Mouse (Mus musculus) lung, postnatal 25 days (tissue): ENCODE results near the gene Foxs1.
A peak's percentile ranks its signal among the peaks of the same experiment; 100 is the strongest.

Experiments used
- DNase-seq: peaks from one replicate; pipeline ENCODE4 v3.0.0; 2022; ENCODE audit warnings: low spot score

Gene Foxs1

DNA sequence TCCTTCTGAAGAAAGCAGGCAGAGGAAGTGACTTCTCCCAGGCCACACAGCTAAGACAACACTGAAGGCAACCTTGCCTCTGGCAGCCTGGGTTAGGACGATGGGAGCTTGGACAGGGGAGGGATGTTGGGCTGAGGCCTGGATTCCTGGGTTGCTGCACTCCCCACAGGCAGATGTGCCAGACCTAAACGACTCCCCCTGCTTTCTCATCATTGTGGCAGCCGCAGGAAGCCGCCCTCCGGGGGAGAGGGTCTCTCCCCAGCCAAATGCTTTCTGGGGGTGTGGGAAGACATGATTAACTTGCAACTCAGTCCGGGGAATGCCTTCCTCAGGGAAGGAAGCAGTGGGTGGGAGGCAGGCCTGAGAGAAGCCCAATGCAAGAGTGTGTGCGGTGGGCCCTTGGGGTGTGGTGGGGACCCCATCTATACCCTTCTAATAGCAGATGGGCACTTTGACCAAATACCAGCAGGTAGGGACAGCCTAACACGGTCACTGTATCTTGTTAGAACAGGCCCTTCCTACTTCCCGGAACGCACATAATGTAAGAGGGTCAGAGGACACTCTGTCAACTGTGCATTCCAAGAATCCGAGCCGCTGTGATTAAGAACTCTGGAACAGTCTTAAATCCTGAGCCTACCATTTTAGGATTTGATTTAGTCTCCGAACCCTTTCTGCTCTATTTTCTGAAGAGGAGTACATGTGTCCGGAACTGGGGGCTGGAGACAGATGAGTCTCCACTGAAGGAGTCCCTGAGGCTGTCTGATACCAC, 4.6 kb downstream of the Foxs1 start:
- DNase-seq = no peak

DNA sequence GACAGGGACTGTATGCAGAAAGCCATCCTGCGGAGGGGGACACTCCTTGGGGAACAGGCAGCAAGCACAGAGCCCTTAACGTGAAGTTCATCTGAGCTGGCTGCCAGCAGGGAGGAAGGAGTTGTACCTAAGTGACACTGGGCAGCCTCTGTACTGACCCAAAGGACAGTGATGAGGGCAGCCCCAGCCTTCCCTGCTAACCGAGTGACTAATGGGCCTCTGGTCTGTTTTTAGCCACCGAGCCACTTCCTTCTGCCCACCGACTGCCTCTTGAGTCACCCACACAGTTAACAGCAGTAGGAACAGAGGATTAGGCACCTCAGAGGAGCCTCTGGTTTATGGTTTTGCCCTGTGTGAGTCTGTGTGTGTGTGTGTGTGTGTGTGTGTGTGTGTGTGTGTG, 5.6 kb downstream of the Foxs1 start:
- DNase-seq = no peak

DNA sequence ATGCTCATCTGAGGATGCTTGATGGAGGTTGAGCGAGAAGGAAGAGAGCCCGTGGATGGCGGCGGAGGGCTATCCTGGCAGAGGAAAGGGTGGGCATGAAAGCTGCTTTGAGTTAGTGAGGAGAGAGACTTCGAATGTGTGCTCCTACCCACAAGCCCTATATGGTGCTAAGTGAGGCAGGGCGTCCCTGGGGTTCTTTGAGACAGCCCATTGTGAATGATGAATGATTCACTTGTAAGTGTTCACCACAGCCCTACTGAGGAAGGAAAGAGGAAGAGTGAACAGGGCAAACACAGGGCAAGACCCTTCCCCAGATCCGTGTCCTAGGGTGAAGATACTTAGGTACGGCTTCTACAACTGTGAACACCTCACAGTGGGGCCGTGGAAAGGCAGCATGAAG, 6.1 kb downstream of the Foxs1 start:
- DNase-seq = no peak

DNA sequence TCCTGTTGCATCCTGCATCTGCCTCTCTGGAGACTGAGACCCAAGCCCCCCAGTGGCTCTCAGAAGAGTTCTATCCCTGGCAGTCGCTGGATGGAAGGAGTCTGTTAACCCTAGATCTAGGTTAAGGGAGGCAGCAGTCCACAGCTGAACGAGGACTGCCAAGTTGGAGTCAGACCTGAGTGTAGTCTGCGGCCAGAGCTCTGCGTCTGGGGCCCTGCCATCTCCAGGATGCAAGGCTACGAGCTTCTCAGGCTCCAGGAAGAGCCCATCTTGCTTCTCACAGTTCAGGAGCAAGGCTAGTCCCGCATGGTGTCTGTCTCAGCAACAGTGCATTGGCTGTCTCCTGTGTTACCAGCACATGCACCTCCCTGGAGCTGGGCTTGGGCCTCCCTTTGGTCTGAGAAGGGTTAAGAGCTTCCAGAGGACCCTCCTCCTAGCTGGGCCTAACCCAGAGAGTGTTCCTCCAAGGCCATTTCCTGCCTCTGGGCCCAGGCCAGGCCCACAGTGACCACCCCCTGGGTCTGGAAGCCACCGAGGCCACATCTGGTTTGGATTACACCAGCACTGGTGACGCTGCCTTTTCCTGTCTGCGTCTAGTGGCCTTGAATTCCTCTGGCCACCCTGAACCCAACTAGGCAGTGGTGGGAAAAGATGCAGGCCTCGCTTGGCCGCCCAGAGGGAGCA, 7.7 kb downstream of the Foxs1 start:
- peak; percentile 37 for DNase-seq

DNA sequence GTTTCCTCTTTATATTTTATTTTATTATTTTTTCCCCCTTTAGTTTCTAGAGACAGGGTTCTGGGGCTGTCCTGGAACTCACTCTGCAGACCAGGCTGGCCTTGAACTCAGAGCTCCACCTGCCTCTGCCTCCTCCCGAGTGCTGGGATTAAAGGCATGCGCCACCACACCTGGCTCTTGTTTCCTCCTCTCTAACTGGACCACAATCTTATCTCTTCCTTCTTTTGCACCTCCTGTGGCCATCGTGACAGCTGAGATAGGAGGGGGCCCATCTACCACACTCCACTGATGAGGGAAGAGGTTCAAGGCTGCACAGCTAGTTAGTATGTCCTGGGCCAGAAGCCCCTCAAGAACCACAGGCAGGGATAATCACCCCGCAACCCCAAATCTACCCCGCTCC, 8.5 kb downstream of the Foxs1 start:
- no peak for DNase-seq

DNA sequence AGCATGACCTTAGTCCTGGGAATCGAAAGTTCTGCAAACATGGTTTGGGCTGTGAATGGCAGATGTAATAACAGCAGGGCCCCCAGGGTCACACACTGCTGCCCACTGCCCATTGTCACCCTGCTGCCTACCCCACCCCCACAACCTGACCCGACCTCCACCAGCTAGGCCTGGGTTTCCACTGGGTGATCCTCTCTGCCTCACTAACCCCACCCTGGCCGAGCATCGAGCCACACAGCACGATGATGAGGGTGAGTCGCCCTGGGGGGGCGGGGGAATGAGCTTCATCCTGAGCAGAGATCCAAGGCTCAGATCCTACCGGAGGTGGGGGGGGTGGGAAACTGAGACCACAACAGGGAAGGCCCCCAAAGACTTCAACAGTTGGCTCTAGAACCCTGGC, 8.9 kb downstream of the Foxs1 start:
- no peak for DNase-seq

DNA sequence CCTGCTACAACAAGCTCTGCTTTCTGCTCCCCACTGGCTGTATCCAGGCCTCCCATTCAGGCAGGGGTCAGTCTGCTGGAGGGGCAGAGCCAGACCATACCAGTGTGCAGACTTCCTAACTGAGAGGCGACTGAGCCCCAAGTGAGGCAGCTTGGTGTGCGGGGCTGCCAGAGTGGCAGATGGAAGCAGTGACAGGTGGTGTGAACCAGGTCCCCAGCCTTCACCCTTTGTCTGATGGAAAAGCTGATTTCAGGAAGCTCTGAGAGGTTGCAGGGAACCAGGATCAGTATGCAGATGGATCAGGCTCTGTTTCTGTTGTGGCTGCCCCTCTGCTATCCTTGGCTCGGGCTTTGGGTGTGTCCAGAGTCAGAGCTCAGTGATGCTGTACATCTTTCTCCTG, 9.4 kb downstream of the Foxs1 start:
- no peak for DNase-seq

DNA sequence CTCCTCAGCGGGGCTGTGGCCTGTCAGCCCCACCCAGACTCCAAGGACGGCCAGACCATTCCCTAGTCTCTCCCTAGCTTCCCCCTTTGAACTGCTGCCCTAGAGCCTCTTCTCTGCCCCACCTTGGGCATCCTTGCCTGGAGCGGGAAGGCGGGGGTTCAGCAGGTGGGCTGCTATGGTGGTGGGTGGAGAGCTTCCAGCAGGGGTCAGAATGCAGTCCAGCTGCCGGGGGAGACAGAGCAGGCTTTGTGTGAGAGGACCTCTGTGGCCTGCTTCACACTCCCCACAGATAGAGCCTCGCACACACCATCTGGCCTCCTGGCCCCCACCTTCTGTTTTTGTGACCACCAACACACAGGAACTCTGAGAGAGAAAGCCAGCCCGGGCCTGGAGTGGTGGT, 10.6 kb downstream of the Foxs1 start:
- no peak for DNase-seq

DNA sequence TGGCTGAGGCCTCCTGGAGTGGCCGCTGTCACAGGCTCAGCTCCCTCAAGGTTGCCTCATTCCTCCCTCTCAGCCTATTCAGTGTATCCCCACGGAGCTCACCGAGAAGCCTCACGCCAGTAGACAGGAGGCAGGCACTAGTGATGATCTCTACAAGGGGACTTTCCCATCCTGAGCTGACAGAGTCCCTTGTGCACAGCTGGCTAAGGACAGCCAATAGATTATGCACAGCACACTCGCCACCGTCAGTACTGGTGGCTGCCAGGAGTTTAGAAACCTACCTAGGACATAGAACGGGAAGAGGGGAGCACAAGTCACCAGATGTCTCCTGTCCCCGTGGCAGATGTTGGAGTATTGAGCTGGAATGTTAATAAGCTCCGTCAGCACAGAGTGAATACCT, 15.3 kb downstream of the Foxs1 start:
- no peak for DNase-seq

DNA sequence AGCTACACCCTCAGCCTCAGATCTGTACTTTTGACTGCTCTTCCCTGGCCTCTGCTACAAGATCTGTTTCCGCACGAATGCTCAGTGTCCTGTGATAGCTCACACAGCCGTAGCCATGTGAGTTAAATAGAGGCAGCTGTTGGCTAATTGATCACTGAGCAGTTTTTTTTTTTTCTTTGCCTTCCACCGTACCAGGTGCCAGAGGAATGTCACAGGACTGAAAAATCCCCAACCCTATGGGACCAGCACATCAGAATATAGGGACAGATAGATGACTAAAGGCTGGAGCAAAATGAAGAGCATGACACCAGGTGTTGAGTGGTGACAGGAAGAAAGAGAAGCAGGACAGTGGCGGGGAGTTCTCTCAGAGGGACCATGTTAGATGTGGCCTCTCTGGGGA, 16.9 kb downstream of the Foxs1 start:
- DNase-seq = no peak

DNA sequence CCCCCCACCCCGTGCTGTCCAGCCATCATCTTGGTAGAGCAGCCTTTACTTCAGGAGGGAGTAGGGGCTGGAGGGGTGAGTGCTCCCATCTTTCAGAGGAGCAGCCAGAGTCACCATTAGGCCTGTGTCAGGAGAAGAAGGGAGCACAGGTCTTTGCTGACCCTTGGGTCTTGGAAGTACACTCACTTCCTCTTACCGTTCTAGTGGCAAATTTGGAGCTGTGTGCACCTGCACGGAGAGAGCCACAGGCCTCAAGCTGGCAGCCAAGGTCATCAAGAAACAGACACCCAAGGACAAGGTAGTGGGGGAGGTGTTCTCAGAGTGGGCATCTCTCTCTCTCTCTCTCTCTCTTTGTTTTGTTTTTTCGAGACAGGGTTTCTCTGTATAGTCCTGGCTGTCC, 17.6 kb downstream of the Foxs1 start:
- no peak for DNase-seq

DNA sequence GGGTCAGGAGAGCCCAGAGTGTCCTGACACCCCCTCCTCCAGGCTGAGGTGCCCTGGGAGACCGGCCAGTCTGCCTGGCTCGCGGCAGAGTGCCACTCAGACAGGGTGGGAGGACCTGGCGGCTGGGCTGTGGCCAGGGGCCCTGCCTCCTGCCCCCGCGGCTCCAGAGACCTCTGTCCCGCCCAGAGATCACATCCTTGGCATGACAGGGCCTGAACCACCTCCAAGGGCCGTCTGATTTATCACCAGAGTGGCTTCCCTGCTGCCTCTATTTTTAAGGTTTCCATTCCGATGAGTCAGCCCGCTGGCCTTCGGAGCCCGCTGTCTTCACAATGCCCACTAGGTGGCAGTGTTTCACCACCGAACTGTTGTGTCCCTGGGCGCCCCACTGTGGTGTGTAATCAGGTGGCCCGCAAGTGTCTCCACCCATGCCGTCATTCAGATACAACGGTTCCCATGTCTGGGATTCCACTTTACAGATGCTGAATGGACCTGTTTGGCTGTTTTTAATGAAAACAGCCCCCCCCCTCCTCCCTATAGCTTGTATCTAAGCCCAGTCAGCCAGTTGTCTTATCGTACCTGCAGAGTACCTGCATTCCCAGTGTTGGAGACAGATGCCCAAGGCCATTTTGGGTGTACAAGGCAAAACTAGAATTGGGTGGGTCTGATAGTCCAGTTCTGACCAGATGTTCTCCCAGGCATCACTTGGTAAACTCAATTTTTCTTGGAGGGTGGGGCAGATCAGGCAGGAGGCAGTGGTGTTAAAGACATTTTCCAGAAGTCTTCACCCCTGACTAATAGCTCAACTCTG, 18.5 kb downstream of the Foxs1 start:
- peak; percentile 77 for DNase-seq

DNA sequence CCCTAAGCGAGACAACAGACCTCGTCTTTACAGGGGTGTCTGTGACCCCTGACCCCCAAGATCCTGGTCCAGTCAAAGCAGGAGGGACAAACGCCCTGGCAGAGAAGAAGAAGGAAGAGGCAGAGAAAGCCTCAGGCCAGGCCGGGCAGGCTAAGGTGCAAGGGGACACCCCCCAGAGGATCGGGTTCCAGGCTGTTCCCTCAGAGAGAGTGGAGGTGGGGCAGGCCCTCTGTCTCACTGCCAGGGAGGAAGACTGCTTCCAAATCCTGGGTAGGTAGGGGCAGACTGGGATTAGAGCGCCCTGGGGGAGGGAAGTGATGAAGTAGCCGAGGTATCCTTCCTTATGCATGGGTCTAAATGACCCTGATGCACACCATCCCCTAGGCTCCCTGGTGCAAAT, 19.5 kb downstream of the Foxs1 start:
- DNase-seq = no peak

DNA sequence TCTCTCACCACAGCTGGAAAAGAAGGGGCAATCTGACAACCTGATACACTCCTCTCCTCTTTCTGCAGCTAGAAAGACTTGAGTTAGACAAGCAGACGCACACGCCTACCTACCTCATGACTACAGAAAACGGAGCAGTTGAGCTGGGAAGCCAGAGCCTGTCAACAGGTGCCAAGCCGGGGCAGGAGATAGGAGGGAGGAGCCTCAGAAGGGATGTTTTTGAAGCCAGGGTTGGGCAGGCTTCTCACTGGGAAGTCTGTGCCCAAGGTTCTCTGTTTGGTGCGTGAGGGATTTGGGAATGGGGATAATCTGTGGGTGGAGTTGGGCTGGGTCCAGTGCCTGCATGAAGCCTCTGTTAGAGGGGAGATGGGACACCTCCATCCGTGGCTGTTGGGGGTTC, 21.6 kb downstream of the Foxs1 start:
- no peak for DNase-seq

DNA sequence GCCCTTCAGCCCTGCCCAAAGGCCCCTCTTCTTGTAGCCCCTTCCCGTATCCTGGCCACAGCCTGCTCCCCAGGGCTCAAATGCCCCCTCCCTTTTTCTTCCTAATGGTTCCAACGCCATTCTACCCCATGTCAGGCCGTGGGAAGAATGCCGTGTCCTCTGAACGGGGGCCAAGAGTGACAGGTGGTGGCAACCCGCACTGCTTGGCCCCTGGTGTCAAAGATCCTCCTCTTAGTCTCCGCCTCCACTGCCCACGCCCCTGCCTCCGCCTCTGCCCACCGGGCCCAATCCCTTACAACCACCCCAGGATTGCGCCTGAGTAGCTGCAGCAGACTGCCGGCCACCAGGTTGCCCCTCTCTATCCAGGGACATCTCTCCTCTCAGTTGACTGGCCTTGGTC, 22.0 kb downstream of the Foxs1 start, which contains the start of gene Mylk2:
Mylk2 (plus strand) TSS at position 322 of the 400 bp plus-strand sequence.
- no peak for DNase-seq

DNA sequence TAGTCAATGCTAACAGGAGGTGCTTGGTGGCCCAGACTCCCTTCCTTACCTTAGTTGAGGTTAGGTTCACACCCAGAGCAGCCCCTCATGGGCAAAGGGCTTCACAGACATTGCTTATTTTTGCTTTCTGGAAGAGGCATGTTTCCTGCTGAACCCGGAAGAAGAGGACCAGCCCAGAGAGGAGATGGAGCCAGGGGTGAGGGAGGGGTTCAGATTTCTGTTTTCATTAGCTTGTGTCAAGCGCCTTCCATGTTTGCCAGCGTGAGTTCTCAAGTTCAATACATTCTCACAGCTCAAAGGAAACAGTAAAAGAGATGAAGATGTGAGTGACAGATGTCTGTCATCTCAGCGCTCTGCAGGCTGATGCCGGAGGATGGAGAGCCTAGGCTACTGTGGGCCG, 23.2 kb downstream of the Foxs1 start:
- DNase-seq = no peak

DNA sequence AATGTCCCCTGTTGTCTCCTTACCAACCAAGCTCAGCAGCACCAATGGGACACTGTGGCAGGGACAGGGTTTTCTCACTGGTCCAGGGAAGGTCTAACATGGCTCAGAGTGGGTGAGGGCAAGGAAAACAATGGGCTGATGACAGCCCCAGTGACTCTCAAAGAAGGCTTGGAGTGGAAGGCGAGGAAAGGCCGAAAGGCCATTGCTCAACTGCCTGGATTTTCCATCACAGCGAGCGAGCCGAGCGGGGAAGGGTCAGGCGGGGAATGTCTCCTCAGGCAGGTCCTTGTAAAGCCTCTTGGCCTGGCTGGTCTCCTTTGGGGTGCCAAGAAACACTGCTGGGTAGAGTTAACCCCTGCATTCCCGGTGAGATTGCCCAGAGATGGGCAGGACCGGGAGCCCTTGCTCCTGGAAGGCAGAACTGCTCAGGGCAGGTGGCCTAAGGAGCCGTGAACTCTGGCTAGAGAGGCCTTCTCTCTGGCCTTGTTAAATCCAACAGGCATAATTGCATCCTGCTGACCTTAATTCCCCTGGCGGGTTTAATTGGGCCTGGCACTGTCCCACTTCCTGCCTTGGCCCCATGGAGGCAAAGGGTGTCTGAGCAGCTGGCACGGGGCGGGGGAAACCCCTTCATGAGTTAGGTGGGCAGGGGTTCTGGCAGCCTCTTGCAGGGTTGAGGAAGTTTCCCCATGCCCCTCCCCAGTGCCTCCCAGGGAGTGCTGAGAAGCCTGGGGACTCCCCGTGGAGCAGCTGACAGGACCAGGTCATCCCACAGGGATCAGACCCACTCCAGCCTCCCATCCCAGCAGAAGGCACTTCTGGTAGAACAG, 25.7 kb downstream of the Foxs1 start:
- no peak for DNase-seq

DNA sequence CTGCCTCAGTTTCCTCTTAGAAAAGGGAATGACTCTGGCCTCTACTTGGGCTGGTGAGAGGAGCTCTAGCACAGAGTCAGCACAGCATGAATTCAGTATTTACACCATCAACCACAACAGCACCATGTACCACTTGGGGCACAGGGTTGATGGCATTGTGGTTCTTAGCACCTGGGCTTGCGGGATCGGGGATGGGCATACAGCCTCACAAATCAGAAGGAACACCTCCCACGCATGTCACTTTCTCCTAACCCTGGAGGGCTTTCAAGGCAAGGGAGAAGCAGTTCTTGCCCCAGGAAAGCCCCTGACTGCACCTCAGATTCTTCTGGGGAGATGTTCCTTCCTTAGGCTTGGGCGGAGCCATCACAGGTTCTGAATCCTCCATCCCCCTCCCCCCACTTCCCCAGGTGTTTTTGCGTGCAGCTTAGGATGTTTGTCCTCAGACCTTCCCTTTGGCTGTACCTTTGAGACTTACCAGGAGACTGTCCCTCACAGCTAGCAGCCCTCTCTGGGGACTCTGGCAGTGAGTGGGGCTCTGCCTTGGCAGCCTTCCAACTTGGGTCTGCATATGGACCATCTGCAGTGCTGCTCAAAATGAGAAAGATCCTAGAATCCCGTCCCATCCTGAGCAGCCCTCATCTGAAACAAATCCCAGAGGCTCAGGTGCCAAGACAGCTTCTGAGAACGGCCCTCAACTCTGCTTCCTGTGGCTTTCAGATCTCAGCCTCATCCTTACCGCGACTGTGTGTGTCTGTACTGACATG, 26.6 kb downstream of the Foxs1 start:
- DNase-seq = no peak

DNA sequence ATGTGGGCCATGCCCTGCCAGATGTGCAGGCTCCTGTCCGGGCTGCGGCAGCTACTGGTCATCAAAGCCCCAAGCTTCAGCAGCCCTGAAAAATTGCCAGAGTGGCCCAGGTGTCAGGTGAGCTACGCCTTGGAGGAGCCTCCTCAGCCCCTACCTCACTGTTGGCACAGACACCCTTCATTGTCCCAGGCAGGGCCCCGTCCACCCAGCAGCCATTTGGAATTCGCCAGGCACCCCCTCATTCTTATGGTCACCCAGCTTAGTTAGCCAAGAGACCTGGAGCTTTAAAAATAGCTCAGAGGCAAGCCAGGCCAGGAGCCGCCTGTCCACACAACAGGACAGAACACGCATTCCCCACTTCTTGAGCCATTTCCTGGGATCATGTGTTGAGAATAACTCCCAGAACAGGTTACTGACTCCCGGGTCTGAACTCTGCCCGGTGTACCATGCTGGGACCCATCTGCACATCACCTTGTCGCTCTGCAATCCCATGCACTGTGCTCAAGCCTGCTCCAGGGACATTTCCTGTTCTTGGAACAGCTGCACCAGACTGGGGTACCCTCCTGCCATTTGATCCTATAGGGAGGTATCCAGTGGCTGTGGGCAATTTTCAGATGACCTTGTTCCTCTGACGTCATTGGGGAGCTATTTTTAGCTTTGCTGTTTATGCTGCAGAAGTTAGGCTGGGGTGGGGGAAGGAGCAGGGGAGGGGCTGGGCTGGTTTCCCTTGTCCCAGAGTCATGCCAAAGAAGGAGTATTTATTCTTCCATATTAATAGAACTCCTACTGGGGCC, 27.8 kb downstream of the Foxs1 start:
- DNase-seq = no peak

DNA sequence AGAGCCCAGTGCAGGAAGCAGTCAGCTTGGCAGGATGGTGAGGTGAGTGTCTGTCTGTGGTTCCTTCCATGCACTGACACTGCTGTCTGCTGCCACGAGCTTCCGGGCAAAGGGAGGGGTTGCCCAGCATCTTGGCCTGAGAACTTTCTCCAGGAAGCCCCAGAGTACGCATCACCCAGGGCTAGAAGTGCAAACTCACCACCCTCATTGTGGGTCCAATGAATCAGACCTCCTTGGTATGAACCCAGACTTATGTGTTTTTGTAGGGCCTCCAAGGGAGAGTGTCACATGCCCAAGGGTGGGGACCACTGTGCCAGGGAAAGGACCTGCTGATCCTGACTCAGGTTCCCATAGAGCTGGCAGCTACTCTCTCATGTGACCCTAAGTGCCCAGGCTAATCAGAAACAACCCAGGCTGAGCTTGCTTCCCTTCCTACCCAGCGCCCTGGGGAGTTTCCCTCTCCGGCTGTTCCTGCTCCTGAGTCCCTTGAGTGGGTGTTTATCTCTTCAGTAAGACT, 28.8 kb downstream of the Foxs1 start:
- no peak for DNase-seq
